Mouse (Mus musculus) kidney, postnatal 10 days (tissue): Measurements from ENCODE around the gene Specc1.

Experiments used
- DNase-seq: peaks from one replicate; pipeline ENCODE4 v3.0.0; 2021; ENCODE audit warnings: mixed read lengths

Specc1 gene

DNA sequence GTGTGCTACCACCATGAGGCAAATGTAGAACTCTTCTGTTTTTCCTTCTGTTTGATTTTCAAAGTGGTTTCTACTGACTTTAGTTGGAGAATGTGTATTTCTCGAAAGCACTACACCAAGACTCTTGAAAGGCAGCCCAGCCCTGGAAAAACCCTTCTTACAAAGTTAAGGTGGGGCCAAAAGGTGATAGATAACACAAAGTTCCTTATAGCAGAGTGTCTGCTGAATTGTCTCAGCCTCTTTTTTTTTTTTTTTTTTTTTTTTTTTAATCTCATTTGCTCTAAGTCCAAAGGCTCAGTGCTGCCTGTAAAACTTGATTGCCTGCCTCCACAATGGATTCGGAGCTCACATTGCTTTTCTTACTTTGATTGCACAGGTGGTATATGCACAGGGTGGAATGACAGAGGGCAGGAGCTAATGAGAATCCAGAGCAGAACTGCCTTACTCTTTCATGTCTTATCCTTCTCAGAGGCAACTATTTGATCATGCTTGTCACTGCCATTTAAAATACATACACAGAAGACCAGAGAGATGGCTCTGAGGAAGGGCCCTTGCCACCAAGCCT is 150.8 kb downstream of the Specc1 start:
- no peak for DNase-seq

DNA sequence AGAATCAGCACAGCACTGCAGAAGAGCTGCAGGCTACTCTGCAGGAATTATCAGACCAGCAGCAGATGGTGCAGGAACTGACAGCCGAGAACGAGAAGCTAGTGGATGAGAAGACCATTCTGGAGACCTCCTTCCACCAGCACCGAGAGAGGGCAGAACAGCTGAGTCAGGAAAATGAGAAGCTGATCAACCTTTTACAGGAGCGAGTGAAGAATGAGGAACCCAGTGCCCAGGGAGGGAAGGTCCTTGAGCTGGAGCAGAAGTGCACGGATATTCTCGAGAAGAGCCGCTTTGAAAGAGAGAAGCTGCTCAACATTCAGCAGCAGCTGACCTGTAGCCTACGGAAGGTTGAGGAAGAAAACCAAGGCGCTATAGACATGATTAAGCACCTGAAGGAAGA is 162.0 kb downstream of the Specc1 start:
- DNase-seq: no peak

DNA sequence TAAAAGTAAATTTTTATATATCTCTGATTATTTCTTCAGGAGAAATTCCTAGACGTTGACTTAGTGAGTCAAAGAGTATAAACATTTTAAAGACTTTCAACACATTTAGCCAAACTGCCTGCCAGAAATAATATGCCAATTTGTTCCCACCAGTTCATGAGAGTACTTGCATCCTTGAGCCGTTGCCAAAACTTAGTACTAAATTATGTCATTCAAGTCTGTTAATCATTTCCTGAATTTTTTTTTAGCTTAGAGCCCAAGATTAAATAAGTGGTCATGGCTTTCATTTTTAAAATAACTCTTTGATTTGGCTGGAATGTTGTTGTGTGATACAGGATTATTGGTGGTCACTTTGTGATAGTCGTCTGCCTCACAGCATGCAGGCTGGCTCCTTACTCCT is 163.3 kb downstream of the Specc1 start:
- DNase-seq: no peak

DNA sequence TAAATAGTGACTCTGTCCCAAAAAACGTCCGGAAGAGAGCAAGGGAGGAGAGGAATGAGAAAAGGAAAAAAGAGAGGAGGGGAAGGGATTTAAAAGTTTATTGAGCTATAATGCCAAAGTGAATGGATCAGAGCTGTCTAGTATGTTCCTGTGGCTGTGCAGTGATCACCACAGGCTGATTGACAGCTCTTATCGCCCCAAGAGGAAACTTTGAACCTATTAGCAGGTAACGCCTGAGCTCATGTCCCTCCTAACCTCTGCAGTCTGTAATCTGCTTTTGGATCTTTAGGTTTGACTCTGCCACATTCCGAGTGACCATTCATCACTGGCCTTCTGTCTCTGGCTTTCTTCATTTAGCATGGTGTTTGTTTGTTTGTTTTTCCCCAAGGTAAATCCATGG is 164.8 kb downstream of the Specc1 start:
- DNase-seq: no peak

DNA sequence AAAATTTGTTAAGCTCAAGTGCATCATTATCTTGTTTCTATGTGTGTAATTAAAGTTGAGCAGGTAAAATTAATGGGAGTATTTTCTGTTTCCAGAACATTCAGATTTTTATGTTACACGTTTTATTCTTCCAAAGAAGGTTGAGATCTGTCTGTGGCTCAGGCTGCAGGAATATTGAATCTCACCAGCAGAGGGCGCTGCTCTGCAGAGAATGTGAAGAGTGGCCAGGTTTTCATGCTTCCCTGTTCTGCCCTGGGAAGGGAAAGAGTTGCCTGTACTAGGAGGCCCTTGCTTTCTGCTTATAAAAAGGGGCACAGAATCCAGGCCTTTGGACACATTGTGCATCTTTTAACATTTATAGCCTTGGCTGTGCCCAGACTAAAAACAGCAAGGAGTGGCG is 171.1 kb downstream of the Specc1 start:
- DNase-seq: peak; percentile 93

DNA sequence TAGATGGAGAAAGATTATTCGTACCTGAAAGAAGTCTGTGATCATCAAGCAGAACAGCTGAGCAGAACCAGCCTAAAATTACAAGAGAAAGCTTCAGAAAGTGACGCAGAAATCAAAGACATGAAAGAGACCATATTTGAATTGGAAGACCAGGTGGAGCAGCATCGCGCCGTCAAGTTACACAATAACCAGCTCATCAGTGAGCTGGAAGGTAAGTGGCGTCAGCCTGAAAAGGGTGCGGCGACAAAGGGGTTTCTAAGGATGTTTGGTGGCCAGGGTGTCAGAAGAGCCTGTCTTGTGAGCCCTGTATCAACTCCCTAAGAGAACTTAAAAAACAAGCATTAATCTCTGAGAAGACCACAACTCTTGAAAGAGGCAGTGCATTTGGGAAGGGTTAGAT is 171.6 kb downstream of the Specc1 start:
- DNase-seq: no peak

DNA sequence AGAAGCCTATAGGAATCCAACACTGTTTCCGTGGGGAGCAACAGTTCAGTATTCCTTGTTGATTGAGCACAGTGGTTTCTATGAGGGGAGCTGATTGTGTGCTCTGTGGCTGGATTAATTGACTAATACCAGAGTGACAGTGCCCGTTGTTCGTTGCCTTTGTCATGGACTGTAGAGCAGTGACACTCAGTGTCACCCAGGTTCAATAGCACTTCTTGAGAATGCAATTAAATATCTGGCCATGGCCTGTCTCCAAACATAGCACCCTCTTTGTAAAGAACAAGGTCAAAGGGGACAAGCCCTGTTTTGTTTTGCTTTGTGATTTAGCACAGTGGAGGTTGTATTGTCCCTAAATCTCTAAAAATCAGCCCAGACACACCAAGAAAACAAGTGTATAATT is 173.6 kb downstream of the Specc1 start:
- DNase-seq: no peak

DNA sequence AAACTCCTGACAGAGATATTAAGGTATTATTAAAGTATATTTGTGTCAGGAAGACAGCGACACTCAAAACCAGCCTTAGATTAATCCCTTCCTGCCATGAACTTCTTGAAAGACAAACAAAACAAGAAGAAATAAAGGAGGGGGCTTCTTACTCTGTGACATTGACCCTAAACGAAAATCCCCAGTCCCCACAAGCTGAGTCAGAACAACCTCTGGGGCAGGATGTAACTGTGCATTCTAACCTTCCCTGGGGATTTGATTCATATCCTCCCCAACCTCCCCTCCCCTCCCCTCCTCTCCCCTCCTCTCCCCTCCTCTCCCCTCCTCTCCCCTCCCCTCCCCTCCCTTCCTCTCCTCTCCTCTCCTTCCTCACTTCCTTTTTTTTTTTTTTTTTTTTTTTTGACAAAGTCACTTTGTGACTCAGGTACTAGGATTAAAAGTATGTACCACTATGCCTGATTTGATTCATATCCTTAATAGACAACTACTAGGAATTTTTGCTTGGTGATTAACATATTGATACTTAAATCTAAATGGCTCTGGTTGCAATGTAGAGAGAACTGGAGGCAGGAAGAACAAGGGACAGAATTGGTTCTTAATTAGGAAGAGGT is 174.2 kb downstream of the Specc1 start:
- no peak for DNase-seq

DNA sequence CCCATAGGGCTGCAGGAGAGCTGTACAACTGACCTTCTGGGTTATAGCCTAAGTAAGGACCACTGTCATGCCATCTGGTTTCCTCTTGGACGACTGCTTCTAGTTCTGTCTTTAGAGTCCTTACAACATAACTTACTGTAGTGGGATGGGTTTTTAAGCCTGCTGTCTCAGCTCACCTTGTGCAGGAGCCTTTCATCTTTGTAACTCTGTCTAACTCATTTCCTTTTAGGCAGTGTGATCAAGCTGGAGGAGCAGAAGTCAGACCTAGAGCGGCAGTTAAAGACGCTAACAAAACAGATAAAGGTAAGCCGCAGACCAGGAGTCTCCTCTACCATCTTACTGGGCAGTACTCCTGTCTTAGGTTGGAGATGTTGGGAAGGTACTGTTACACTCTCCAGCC is 175.0 kb downstream of the Specc1 start:
- DNase-seq: no peak

DNA sequence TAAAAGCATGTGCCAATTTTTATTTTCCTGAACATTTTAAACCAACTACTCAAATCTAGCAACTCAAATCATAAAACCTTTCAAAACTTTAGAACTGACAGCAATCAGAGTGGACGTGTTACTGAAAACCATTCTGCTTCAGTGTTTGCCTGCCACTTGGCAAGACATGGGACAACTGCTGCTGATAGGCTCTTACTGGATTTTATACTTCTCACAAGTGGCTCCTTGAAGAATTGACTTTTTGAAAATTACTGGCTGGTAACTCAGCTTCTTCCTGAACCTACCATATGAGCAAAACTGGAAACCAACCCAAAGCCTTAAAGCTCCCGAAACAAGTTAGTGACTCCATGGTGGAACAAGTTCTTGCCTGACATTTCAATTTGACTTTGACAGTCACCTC is 177.6 kb downstream of the Specc1 start:
- DNase-seq: no peak

DNA sequence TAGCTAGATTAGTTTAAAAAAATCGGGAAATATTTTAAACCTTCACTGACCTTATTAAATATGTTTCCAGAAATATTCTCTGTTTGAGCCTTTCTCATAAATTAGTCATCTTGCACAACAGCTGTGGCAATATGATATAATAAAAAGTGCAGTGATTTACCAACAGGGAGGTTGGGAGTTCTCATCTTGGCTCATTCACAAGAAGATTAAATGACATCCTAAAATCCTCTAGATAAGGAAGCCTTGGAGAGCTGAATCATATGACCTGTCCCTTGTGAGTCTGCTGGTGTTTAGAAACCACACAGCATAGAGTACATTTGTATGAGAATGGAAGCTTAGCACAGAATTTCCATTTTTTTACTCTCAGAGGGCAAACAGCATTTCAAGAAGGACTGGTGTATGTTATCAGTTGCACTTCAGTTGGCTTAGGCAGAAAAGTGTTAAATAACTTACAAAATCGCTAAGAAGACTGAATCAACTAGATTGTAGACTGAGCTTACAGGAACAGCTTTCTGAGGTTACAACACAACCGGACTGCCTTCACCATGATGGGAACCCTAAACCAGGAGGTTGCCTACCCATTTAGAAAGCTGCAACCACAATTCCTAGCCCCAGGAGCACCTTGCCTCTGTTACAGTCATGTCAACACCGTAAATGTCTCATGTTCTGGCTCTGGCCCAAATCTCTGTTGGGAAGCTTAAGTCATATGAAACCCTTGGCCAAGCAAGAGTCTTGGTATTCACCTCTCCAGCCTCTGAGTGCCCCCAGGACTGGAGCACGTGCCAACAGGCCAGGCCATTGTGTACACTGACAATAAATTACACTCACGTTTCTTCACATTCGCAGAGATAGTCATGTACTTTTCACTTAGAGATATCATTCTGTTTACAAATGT is 188.9 kb downstream of the Specc1 start:
- DNase-seq: peak; percentile 24

DNA sequence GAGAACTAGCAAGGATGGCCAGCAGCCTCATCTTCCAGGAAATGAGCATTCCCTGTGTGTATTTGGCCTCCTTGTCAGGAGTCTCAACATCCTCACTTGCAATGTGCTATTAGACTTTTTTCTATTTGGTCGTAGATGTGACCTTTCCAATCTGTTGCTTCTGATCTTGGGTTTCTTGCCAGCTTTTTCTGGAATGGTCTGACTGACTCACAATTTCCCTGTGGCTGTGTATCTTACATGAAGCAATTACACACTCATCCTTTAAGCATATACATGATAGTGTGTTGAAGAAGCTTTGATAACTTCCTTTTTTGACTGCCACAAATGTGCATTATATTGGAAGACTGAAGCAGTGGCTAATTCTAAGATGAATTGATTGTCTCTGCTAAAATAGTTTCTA is 190.1 kb downstream of the Specc1 start:
- DNase-seq: no peak

DNA sequence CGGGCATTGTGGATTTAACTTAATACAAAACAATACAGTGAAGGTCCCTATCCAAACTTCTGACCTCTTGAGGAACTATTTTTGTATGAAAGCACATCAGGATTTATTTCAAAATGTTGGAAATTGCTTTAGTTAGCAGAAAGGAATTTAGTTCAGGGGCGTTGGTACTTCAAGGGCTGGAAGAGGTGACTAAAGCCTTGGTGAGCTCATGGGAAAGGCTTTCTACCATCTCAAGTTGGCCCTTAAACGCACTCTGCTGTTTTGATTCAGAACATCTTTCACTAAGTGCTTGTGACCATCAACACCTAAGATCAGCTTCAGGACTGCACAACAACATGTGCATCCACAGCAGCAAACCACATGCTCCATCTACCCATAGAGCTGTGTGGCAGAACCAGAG is 191.5 kb downstream of the Specc1 start:
- no peak for DNase-seq

DNA sequence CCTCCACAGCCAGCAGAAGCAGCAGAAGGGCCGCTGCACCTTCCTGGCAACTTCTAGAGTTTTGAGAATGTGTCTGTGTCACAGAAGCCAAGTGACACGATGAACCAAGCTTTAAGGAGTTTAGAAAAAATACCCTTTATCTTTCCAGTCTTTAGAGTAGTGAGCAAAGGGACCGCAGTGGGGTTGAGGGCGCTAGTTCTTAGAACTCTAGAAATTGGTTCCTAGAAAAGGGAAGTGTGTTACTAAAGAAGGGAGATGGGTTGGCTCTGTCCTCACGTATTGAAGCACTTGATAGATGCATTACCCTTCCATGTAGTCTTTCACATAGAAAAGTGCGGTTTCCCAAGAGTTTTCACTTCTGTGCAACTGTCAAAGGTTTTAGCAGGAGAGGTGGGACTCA is 191.9 kb downstream of the Specc1 start:
- no peak for DNase-seq

DNA sequence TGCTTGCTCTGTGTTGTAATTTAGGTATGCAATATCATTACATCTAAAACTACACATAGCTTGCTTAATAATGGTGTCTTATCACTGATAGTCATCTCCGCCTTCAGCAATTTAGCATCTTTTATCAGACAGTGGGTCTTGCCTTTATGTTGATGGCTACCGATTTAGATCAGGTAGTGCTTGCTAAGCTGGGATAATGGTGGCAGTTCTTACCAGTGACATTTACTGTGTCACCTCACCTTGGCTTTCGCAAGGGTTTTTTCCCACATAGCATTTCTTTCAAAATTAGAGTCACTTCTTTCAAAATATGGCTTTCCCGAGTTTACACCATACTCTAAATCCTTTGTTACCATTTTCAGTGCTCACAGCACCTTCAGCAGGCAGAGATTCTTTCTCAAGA is 196.5 kb downstream of the Specc1 start:
- no peak for DNase-seq

DNA sequence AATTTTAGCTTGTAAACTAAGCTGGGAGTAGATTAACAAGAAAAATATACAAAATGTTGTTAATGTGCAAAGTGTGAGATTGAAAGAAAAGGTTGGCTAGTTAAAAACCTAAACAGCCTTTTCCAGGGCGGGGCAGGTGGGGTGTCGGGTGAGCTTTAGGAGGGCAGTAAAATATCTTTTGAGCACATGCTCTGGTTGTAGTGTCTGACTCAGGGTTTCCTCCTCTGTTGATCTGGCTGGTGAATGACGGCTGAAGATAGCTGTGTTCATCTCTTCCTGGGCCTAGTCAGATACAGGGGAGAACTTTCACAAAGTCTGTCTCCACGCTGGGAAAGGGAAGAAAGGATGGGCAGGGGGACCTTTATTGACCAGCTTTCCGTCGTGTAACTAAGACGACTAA is 203.2 kb downstream of the Specc1 start:
- no peak for DNase-seq

DNA sequence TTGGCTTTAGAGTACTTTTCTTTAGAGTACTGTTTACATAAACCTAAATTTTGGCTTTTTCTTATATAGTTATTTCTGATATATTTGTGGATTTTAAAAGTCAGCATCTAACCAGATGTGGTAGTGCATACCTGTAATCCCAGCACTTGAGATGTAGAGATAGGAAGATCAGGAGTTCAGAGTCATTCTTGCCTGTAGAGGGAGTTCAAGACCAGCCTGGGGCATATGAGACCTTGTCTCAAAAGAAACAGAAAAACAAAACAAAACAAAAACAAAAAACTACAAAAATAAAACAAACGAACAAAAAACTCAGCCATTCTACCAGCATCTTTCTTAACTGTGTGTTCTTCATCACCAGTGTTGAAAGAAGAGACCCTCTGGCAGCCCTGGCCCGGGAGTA is 204.9 kb downstream of the Specc1 start:
- no peak for DNase-seq

DNA sequence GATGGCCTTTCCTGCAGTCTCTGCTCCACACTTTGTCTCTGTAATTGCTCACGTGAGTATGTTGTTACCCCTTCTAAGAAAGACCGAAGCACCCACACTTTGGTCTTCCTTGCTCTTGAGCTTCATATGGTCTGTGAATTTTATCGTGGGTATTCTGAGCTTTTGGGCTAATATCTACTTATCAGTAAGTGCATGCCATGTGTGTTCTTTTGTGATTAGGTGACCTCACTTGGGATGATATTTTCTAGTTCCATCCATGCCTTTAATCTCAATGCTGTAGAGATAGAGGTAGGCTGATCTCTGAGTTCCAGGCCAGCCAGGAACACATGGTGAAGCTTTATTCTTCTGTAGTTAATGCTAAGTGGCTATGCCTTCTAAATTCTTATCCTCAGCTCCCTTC is 207.8 kb downstream of the Specc1 start:
- DNase-seq: no peak

DNA sequence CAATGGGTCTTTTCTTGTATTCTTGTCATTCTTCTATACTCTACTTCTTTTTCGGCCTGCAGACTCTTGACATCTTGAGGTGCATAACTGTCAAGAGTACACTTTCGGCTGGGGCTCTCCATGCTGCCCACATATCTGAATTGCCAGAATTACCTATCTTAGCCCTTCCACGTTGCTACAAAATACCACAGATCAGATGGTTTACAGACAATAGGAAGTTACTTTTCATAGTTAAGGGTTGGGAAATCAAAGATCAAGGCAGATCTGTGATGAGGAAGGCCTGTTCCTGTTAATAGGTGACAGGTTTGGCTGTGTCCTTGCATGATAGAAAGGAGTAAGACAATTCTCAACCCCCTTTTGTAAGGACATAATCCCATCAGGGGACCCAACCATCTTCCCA is 209.9 kb downstream of the Specc1 start:
- no peak for DNase-seq

DNA sequence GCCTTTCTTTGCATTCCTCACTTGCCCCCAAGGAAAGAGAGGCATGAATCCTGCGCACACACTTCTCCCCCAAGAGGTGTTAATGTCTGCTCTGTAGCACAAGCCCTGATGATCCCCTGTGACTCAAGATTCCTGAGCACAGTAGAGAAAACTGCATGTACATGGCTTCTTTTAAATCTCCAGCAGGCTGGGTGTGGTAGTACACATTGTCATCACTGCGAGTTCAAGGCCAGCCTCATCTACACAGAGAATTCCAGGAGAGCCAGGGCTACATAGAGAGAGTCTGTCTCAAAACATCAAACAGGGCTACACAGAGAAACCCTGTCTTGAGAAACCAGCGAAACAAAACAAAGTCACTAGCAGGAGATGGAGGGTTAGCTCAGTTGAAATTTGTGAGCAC is 211.6 kb downstream of the Specc1 start:
- DNase-seq: no peak

DNA sequence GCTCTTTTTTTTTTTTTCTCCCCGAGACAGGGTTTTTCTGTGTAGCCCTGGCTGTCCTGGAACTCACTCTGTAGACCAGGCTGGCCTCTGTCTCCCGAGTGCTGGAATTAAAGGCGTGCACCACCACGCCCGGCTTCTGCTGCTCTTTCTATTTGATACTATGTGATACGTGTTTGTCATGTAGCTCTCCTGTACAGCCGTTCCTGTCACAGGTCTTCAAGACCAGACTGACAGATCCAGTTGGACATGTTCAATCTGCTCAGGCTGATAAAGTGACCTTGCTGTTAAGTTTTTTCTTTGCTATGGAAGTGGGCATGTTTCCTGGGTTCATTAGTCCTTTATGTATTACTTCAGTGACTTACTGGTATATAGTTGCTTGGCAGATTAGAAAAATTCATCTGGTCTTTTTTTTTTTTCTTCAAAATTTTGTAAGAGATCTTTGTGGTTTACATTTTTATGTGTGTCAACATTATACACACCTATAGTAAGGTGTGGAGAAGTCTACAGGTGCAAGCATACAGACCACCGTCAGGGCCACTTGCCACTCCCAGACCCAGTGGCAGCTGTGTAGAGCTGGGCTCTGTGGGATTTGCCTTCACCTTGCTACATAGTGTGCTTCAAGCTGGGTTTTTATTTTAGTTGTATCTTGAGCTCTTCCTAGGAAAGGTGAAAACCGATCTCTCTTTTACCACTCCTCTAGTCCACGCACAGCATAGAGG is 221.0 kb downstream of the Specc1 start:
- no peak for DNase-seq

DNA sequence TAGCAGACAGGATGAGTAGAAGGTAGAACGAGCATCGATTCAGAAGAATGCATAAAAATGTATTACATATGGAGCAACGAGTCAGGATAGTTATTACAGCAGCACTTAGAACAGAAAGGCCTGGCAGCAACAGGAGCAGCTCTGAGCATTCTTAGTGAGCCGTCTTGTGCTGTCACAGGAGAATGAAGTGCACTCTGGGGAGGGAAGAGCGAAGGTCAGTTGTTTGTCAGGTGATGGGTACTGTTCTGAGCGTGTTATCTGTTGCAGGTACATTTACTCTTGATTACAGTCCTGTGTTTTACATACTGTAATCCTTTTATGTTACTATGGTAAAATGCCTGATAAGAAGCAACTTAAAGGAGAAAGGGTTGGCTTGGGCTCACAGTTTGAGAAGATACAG is 224.2 kb downstream of the Specc1 start:
- no peak for DNase-seq

DNA sequence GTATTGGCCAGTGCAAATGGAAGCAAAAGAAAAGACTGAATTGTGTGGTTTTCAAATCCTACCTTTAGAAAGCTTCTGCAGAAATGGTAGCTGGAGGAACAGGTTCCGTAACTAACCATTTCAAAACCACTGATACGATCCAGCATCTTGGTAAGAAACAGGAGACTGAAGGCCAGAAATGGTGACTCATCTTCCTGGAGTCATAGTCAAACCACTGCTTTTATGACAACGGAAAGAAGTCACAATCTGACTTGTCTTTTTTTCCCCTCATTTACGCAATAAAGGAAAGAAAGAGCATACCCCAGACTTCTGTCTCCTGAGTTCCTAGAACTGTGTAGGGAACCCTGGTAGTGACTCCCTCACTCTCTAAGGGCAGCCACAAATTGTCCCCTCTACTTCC is 228.3 kb downstream of the Specc1 start:
- no peak for DNase-seq

DNA sequence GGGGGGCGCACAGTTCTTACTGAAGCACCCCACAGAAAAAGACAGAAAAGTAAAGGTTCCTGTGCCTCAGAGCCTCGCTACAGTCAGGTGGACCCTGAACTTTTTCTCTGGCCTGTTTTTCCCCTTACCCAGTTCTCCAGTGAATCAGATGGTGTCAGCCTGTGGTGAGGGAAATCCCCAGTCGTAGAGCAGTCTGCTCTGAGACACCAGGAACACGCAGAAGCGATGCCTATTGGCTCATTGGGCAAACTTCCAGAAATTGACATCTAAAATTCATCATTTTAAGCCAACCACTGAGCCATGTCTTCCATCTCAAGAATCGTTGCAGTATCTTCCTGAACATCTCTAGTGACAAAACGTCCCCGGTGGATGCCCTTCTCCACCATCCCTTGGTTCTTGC is 230.5 kb downstream of the Specc1 start:
- no peak for DNase-seq
